Mouse (Mus musculus) embryo, embryonic 10.5 days (tissue): ENCODE data around the gene Map1b.

Experiments used
- DNase-seq: peaks from one replicate; pipeline ENCODE4 v3.0.0-alpha.2; 2015; ENCODE audit warnings: low spot score

Gene Map1b

GRCm38 (mm10) chr13:99527936-99528335 is 11.6 kb upstream of the Map1b start:
- no peak for DNase-seq

- DNase-seq: no peak
Observed at GRCm38 (mm10) chr13:99525491-99525890, 9.2 kb upstream of the Map1b start.

GRCm38 (mm10) chr13:99517836-99518235 is 1.5 kb upstream of the Map1b start:
- no peak for DNase-seq

- peak; percentile 50 for DNase-seq
Observed at GRCm38 (mm10) chr13:99515736-99516447, 448 bp downstream of the Map1b start.

- DNase-seq: peak; percentile 92
Observed at GRCm38 (mm10) chr13:99514917-99515591, 1.3 kb downstream of the Map1b start.

GRCm38 (mm10) chr13:99513990-99514389 is 2.4 kb downstream of the Map1b start:
- peak; percentile 70 for DNase-seq

GRCm38 (mm10) chr13:99513138-99513537 is 3.2 kb downstream of the Map1b start:
- DNase-seq: peak; percentile 86

GRCm38 (mm10) chr13:99509896-99510295 is 6.4 kb downstream of the Map1b start:
- DNase-seq: peak; percentile 63

GRCm38 (mm10) chr13:99506580-99506962 is 9.8 kb downstream of the Map1b start:
- DNase-seq: no peak

- DNase-seq: no peak
Observed at GRCm38 (mm10) chr13:99505826-99506579, 10.3 kb downstream of the Map1b start.

GRCm38 (mm10) chr13:99503370-99503979 is 12.9 kb downstream of the Map1b start:
- DNase-seq: no peak

GRCm38 (mm10) chr13:99502911-99503310 is 13.4 kb downstream of the Map1b start:
- DNase-seq: no peak

- DNase-seq: peak; percentile 47
Observed at GRCm38 (mm10) chr13:99502126-99502744, 14.1 kb downstream of the Map1b start.

- no peak for DNase-seq
Observed at GRCm38 (mm10) chr13:99501393-99501792, 14.9 kb downstream of the Map1b start.

- DNase-seq: no peak
Observed at GRCm38 (mm10) chr13:99500609-99501008, 15.7 kb downstream of the Map1b start.

- no peak for DNase-seq
Observed at GRCm38 (mm10) chr13:99499764-99500163, 16.6 kb downstream of the Map1b start.

GRCm38 (mm10) chr13:99496106-99496505 is 20.2 kb downstream of the Map1b start:
- DNase-seq: no peak

- no peak for DNase-seq
Observed at GRCm38 (mm10) chr13:99494416-99494815, 21.9 kb downstream of the Map1b start.

- no peak for DNase-seq
Observed at GRCm38 (mm10) chr13:99493304-99493904, 22.9 kb downstream of the Map1b start.

- peak; percentile 46 for DNase-seq
Observed at GRCm38 (mm10) chr13:99492619-99493303, 23.6 kb downstream of the Map1b start.

- DNase-seq: no peak
Observed at GRCm38 (mm10) chr13:99489998-99490397, 26.3 kb downstream of the Map1b start.
